Mouse (Mus musculus) lung, postnatal 0 days (tissue): ENCODE data around the gene Ermard.

ENCODE experiments used
- CTCF ChIP-seq: IDR thresholded peaks from 2 replicates; pipeline ENCODE4 v1.5.1; 2016; ENCODE audit warnings: antibody characterized with exemption, mild to moderate bottlenecking
- EP300 ChIP-seq: IDR thresholded peaks from 2 replicates; pipeline ENCODE4 v1.6.1; 2016; ENCODE audit warnings: antibody characterized with exemption, mild to moderate bottlenecking, control low read depth

GRCm38 (mm10) chr17:15137443-15137842 lies 96.4 kb downstream of the Ermard start:
- TF ChIP-seq CTCF (no peak), EP300 (peak; percentile 86)
